Mouse (Mus musculus): ENCODE measurements around the gene Slfn14. TPM values are rescaled to one million over a fixed set of nuclear protein-coding genes. Genes with fewer than 3 reads are reported as not detected.

The Slfn14 gene
- polyA plus RNA-seq, 1 experiment from 2014 or later, result 0.18 TPM

DNA sequence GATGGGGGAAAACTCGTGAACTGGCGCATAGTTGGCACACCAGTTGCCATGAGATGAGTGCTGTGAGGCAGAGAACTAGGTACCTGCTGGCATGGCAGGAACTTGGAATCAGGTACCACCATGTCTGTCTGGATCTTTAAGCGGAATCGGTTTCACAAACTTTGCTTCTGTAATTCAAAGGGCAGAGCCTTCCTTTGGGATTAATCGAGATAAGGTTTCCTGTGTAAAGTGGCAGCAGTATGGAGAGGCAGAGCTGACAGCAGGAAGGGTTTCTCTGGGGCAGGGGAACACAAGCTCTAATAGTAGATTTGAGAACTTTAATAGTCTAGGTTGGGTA is 5.7 kb upstream of the Slfn14 start:
- Histone ChIP-seq H3K27ac (ENCODE audit: low read depth, low read length) (peak overlapping the region; percentile 32; the same call in 1 of the 2 replicates), H3K4me3 (ENCODE audit: low read length) (peak overlapping the region; percentile 76), H3K9ac (ENCODE audit: low read depth, low read length) (peak overlapping the region; percentile 77), H3K4me1 (ENCODE audit: control insufficient read depth, insufficient read depth, low read length) (peaks cover 10% of the 10 kb centered on the region; the same call in 1 of the 2 replicates), H3K4me2 (replicated peaks; ENCODE audit: low read depth, low read length) (peak overlapping the region; percentile 63), H3K36me3 (ENCODE audit: control insufficient read depth, insufficient read depth, low read length) (peaks cover 21% of the 10 kb centered on the region), H3K27me3 (ENCODE audit: control insufficient read depth, insufficient read depth, low read length) (no peaks in the 10 kb centered on the region), H3K9me3 (ENCODE audit: control insufficient read depth, low read length) (no peaks in the 10 kb centered on the region)
- WGBS, result 0% methylated on average over 5 of the region's 5 CpGs
- no peak for ATAC-seq (ENCODE audit: low FRiP score, low TSS enrichment)

DNA sequence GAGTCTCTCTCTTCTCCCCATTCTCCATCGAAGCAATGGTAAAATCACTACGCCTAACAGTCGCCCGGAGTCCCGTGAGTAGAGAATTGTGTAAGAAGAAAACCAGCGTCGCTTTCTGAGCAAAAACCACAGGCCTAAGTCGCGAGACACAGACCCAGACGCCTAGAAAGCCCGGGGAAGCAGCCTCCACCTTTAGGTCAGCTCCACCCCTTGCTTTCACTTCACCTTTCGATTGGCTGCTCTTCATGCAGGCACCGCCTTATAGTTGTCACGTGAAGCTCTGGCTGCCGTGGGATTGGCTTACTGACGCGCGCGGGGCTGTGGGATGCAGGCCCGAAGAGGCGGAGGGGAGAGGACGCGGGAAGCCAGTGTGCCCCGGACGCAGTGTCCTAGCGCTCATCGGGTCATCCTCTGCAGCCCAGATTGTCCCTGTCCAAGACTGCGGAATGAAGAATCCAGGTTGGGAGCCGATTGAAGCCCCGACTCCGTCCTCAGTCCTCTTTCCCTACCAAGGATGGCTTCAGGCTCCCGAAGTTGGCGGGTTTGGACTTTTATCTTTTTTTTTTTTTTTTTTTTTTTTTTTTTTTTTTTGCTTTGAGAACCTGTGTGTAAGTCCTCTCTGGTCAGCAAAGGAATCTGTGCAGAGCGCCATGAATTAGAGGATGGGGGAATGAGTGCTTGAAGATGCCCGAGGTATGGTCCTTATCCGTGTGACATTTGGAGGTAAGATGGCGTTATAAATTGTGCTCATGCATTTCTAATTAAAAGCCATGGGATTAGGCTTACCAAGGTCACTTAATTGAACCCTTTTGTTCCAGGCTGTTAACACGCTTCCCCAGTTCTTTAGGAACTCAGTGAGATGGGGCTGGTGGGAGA is 5.1 kb upstream of the Slfn14 start:
- Histone ChIP-seq H3K27ac (ENCODE audit: low read depth, low read length) (peak overlapping the region; percentile 72; the same call in 1 of the 2 replicates), H3K36me3 (ENCODE audit: control insufficient read depth, insufficient read depth, low read length) (peaks cover 15% of the 10 kb centered on the region), H3K4me3 (ENCODE audit: low read length) (peak overlapping the region; percentile 76), H3K9ac (ENCODE audit: low read depth, low read length) (peak overlapping the region; percentile 77), H3K27me3 (ENCODE audit: control insufficient read depth, insufficient read depth, low read length) (no peaks in the 10 kb centered on the region), H3K4me2 (replicated peaks; ENCODE audit: low read depth, low read length) (peak overlapping the region; percentile 63), H3K4me1 (ENCODE audit: control insufficient read depth, insufficient read depth, low read length) (peaks cover 10% of the 10 kb centered on the region; the same call in 1 of the 2 replicates), H3K9me3 (ENCODE audit: control insufficient read depth, low read length) (no peaks in the 10 kb centered on the region)
- WGBS, result under 1% methylated on average over 37 of the region's 38 CpGs
- peak; percentile 100 for ATAC-seq (ENCODE audit: low FRiP score, low TSS enrichment)

DNA sequence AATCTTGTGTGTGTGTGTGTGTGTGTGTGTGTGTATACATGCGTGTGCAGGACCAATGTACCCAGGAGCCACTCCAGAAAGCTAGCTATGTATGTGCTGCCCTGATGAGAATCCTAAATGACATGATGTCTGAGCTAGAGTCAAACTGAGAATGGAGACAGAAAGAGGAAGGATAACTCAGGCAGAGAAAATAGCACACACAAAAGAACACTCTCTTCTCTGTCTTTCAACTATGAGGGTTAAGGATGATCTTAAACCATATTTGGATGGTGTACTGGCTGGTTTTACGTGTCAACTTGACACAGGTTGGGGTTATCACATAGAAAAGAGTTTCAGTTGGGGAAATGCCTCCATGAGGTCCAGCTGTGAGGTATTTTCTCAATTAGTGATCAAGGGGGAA is 3.1 kb upstream of the Slfn14 start:
- H3K27me3 ChIP-seq (ENCODE audit: control insufficient read depth, insufficient read depth, low read length), result no peaks in the 10 kb centered on the region

DNA sequence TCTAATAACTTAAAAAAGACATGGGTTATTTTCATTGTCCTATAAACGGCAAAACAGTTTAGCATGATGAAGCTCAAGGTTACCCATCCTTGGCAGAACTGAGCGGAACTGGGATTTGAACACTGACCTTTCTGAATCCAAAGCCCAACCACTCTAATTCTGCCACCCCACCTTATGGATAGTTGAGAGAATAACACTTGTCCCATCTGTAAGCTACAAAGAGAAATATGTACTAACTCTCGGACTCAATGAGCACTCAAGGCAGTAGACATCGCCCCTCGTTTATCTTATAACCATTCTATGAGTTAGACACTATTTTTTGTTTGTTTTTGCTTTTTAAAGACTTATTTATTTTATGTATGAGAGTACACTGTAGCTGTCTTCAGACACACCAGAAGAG is 2.5 kb upstream of the Slfn14 start:
- Histone ChIP-seq H3K36me3 (ENCODE audit: control insufficient read depth, insufficient read depth, low read length) (no peaks in the 10 kb centered on the region), H3K27me3 (ENCODE audit: control insufficient read depth, insufficient read depth, low read length) (no peaks in the 10 kb centered on the region), H3K9me3 (ENCODE audit: control insufficient read depth, low read length) (no peaks in the 10 kb centered on the region), H3K27ac (ENCODE audit: low read depth, low read length) (no peak overlapping the region), H3K4me2 (replicated peaks; ENCODE audit: low read depth, low read length) (no peak overlapping the region), H3K4me1 (ENCODE audit: control insufficient read depth, insufficient read depth, low read length) (peaks cover 9% of the 10 kb centered on the region; the same call in 1 of the 2 replicates), H3K9ac (ENCODE audit: low read depth, low read length) (no peak overlapping the region), H3K4me3 (ENCODE audit: low read length) (no peak overlapping the region)
- no peak for ATAC-seq (ENCODE audit: low FRiP score, low TSS enrichment)
- 92% methylated on average over 5 of the region's 5 CpGs for WGBS

More for the DNA sequence above, 3.1 kb upstream of the Slfn14 start:
- H3K27ac ChIP-seq (ENCODE audit: low read depth, low read length), result no peak overlapping the region
- no peak overlapping the region for H3K9ac ChIP-seq (ENCODE audit: low read depth, low read length)
- H3K4me2 ChIP-seq (replicated peaks; ENCODE audit: low read depth, low read length), result no peak overlapping the region
- H3K4me3 ChIP-seq (ENCODE audit: low read length), result no peak overlapping the region
- ATAC-seq (ENCODE audit: low FRiP score, low TSS enrichment), result no peak
- peaks cover 10% of the 10 kb centered on the region; the same call in 1 of the 2 replicates for H3K4me1 ChIP-seq (ENCODE audit: control insufficient read depth, insufficient read depth, low read length)
- no peaks in the 10 kb centered on the region; the same call in 1 of the 2 replicates for H3K36me3 ChIP-seq (ENCODE audit: control insufficient read depth, insufficient read depth, low read length)
- no peaks in the 10 kb centered on the region for H3K9me3 ChIP-seq (ENCODE audit: control insufficient read depth, low read length)
- 80% methylated on average over 2 of the region's 2 CpGs for WGBS

DNA sequence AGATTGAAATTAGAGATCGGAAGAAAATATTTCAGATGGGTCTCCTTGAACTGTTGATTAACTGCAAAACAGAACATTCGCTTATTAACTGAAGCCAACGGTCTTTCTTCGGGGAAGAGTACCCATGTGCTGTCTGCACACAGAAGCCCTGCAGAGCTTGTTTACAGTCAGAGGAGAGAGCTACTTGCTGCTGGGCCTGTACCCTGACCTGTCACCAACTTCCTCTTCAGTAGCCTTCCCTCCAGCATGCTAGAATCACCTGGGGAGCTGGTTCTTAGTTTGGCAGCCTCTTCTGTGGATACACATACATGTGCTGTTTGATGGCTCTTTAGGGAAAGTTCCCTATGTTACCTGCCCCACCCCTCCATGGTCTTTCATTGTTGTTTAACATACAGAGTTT is 899 bp downstream of the Slfn14 start:
- H3K4me3 ChIP-seq (ENCODE audit: low read length), result no peak overlapping the region
- H3K27ac ChIP-seq (ENCODE audit: low read depth, low read length), result no peak overlapping the region
- H3K4me2 ChIP-seq (replicated peaks; ENCODE audit: low read depth, low read length), result no peak overlapping the region
- no peaks in the 10 kb centered on the region for H3K27me3 ChIP-seq (ENCODE audit: control insufficient read depth, insufficient read depth, low read length)
- ATAC-seq (ENCODE audit: low FRiP score, low TSS enrichment), result no peak
- H3K4me1 ChIP-seq (ENCODE audit: control insufficient read depth, insufficient read depth, low read length), result no peaks in the 10 kb centered on the region
- WGBS, result 91% methylated on average over 4 of the region's 4 CpGs
- H3K9ac ChIP-seq (ENCODE audit: low read depth, low read length), result no peak overlapping the region
- no peaks in the 10 kb centered on the region for H3K36me3 ChIP-seq (ENCODE audit: control insufficient read depth, insufficient read depth, low read length)
- H3K9me3 ChIP-seq (ENCODE audit: control insufficient read depth, low read length), result no peaks in the 10 kb centered on the region

DNA sequence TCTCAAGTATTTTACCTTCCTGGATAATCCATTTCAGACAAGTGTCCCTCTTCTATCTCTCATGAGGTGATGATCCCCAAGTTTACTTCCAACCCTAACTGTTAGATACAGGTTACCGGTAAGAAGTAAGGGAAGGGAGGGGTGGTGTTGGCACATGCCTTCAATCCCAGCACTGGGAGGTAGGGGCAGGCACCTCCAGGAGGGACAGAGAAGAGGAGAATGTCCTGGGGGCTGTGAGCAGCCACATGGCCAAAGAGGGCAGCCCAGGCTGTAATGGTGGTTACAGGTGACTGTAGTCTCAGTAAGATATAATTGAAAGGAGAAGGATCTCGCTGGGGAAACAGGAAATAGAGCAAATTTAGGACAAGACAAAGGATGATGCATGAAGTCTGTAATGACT is 4.4 kb downstream of the Slfn14 start:
- Histone ChIP-seq H3K9ac (ENCODE audit: low read depth, low read length) (no peak overlapping the region), H3K4me1 (ENCODE audit: control insufficient read depth, insufficient read depth, low read length) (no peaks in the 10 kb centered on the region), H3K4me2 (replicated peaks; ENCODE audit: low read depth, low read length) (no peak overlapping the region), H3K9me3 (ENCODE audit: control insufficient read depth, low read length) (no peaks in the 10 kb centered on the region), H3K27ac (ENCODE audit: low read depth, low read length) (no peak overlapping the region), H3K36me3 (ENCODE audit: control insufficient read depth, insufficient read depth, low read length) (no peaks in the 10 kb centered on the region), H3K27me3 (ENCODE audit: control insufficient read depth, insufficient read depth, low read length) (no peaks in the 10 kb centered on the region), H3K4me3 (ENCODE audit: low read length) (no peak overlapping the region)
- ATAC-seq (ENCODE audit: low FRiP score, low TSS enrichment), result no peak
- WGBS, result 50% methylated on average over 2 of the region's 2 CpGs

DNA sequence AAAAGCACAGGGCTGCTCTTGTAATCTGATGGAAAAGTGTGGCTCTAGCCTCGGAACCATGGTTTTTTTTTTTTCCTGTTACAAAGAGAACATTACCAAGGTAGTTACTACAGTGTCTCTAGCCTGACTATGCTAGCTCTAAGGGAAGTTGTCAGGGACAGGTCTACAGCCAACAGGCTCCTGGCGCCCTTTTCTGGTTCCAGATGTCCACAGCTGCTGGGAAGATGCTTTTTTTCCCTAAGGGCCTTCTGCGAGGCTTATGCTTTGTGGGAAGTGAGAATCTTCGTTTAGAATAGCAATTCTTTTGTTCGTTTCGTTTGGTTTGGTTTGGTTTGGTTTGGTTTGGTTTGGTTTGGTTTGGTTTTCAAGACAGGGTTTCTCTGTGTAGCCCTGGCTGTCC is 6.8 kb downstream of the Slfn14 start:
- no peaks in the 10 kb centered on the region for H3K9me3 ChIP-seq (ENCODE audit: control insufficient read depth, low read length)
- no peak for ATAC-seq (ENCODE audit: low FRiP score, low TSS enrichment)
- no peaks in the 10 kb centered on the region for H3K36me3 ChIP-seq (ENCODE audit: control insufficient read depth, insufficient read depth, low read length)
- H3K4me1 ChIP-seq (ENCODE audit: control insufficient read depth, insufficient read depth, low read length), result no peaks in the 10 kb centered on the region
- no peak overlapping the region for H3K27ac ChIP-seq (ENCODE audit: low read depth, low read length)
- 78% methylated on average over 6 of the region's 6 CpGs for whole genome bisulfite sequencing
- no peak overlapping the region for H3K4me3 ChIP-seq (ENCODE audit: low read length)
- H3K4me2 ChIP-seq (replicated peaks; ENCODE audit: low read depth, low read length), result no peak overlapping the region
- no peaks in the 10 kb centered on the region for H3K27me3 ChIP-seq (ENCODE audit: control insufficient read depth, insufficient read depth, low read length)
- no peak overlapping the region for H3K9ac ChIP-seq (ENCODE audit: low read depth, low read length)

DNA sequence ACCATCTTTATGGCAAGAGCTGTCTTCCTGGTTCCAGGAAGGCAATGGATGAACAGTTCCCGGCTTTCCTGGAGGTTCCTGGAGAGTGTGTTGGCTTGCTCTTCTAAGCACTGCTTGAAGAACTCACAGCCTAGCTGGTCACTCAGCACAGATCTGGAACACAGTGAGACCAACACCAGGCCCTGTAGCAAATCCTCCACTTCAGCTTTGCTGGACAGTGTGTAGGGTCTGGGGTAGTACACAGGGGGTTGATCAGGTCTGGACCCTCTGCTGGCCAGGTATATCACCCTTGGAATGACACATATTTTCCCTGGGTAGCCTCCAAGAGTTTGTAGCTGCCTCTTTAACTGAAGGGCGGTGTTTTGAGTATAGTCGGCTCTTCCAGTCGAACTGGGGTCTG is 7.5 kb downstream of the Slfn14 start:
- Histone ChIP-seq H3K9ac (ENCODE audit: low read depth, low read length) (no peak overlapping the region), H3K27me3 (ENCODE audit: control insufficient read depth, insufficient read depth, low read length) (no peaks in the 10 kb centered on the region), H3K36me3 (ENCODE audit: control insufficient read depth, insufficient read depth, low read length) (no peaks in the 10 kb centered on the region), H3K9me3 (ENCODE audit: control insufficient read depth, low read length) (no peaks in the 10 kb centered on the region), H3K4me2 (replicated peaks; ENCODE audit: low read depth, low read length) (no peak overlapping the region), H3K27ac (ENCODE audit: low read depth, low read length) (no peak overlapping the region), H3K4me3 (ENCODE audit: low read length) (no peak overlapping the region), H3K4me1 (ENCODE audit: control insufficient read depth, insufficient read depth, low read length) (no peaks in the 10 kb centered on the region)
- no peak for ATAC-seq (ENCODE audit: low FRiP score, low TSS enrichment)
- WGBS, result 92% methylated on average over 4 of the region's 4 CpGs

DNA sequence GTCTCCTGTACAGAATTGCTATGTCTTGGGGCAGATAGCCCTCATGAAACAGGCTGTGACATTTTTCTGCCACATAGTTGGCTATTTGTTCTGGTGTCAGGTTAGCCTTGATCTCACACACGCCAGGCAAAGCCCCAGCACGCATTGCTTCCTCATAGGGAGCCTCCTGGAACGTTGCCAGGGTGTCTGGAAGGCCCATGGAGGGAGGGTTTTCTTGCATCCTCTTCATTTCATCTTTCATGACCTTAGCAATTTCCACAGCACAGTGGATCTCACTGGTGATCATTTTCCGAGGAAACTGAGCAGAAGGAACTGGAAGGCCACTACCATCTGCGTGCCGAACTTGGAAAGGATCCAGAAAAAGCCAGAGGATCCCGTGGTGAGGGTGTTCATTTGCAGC is 10.3 kb downstream of the Slfn14 start:
- Histone ChIP-seq H3K4me3 (ENCODE audit: low read length) (no peak overlapping the region), H3K4me1 (ENCODE audit: control insufficient read depth, insufficient read depth, low read length) (no peaks in the 10 kb centered on the region)
- no peak for ATAC-seq (ENCODE audit: low FRiP score, low TSS enrichment)

More for the DNA sequence above, 10.3 kb downstream of the Slfn14 start:
- H3K27me3 ChIP-seq (ENCODE audit: control insufficient read depth, insufficient read depth, low read length), result no peaks in the 10 kb centered on the region
- H3K36me3 ChIP-seq (ENCODE audit: control insufficient read depth, insufficient read depth, low read length), result no peaks in the 10 kb centered on the region
- no peaks in the 10 kb centered on the region for H3K9me3 ChIP-seq (ENCODE audit: control insufficient read depth, low read length)
- H3K27ac ChIP-seq (ENCODE audit: low read depth, low read length), result no peak overlapping the region
- H3K4me2 ChIP-seq (replicated peaks; ENCODE audit: low read depth, low read length), result no peak overlapping the region
- WGBS, result 68% methylated on average over 7 of the region's 7 CpGs
- no peak overlapping the region for H3K9ac ChIP-seq (ENCODE audit: low read depth, low read length)
